Mouse (Mus musculus): ENCODE measurements around the gene Thbs1. TPM values are rescaled to one million over a fixed set of nuclear protein-coding genes. Genes with fewer than 3 reads are reported as not detected.

Gene Thbs1
- polyA plus RNA-seq, 1 experiment from 2014 or later = 240 TPM

GRCm38 (mm10) chr2:118099104-118099503 is 12.6 kb upstream of the Thbs1 start:
- H3K4me3 ChIP-seq (ENCODE audit: inconsistent target) = no peak overlapping the region
- H3K36me3 ChIP-seq (ENCODE audit: inconsistent target) = no peaks in the 10 kb centered on the region
- WGBS (ENCODE audit: missing documents) = 88% methylated on average over 4 of the region's 4 CpGs
- H3K27ac ChIP-seq = no peak overlapping the region
- H3K79me2 ChIP-seq (ENCODE audit: inconsistent target) = no peaks in the 10 kb centered on the region

GRCm38 (mm10) chr2:118102169-118102568 is 9.5 kb upstream of the Thbs1 start:
- Histone ChIP-seq H3K4me3 (ENCODE audit: inconsistent target) (no peak overlapping the region), H3K79me2 (ENCODE audit: inconsistent target) (no peaks in the 10 kb centered on the region), H3K27ac (no peak overlapping the region), H3K36me3 (ENCODE audit: inconsistent target) (no peaks in the 10 kb centered on the region)
- 57% methylated on average over 4 of the region's 4 CpGs for WGBS (ENCODE audit: missing documents)

- Histone ChIP-seq H3K4me3 (ENCODE audit: inconsistent target) (no peak overlapping the region; the same call in 1 of the 2 replicates), H3K27ac (peak overlapping the region; percentile 55; the same call in 1 of the 2 replicates), H3K79me2 (ENCODE audit: inconsistent target) (peaks cover 36% of the 10 kb centered on the region; the same call in 1 of the 2 replicates), H3K36me3 (ENCODE audit: inconsistent target) (peaks cover 8% of the 10 kb centered on the region; the same call in 1 of the 2 replicates)
- 59% methylated on average over 14 of the region's 17 CpGs for WGBS (ENCODE audit: missing documents)
Observed at GRCm38 (mm10) chr2:118110225-118110915, 1.3 kb upstream of the Thbs1 start.

- H3K27ac ChIP-seq = peak overlapping the region; percentile 55
- WGBS (ENCODE audit: missing documents) = under 1% methylated on average over 16 of the region's 16 CpGs
Observed at GRCm38 (mm10) chr2:118111116-118111487, 574 bp upstream of the Thbs1 start.

GRCm38 (mm10) chr2:118112438-118112837 is 762 bp downstream of the Thbs1 start:
- H3K4me3 ChIP-seq (ENCODE audit: inconsistent target) = no peak overlapping the region; the same call in 1 of the 2 replicates
- 31% methylated on average over 4 of the region's 5 CpGs for WGBS (ENCODE audit: missing documents)
- H3K79me2 ChIP-seq (ENCODE audit: inconsistent target) = peaks cover 36% of the 10 kb centered on the region; the same call in 1 of the 2 replicates
- peaks cover 29% of the 10 kb centered on the region for H3K36me3 ChIP-seq (ENCODE audit: inconsistent target)
- H3K27ac ChIP-seq = no peak overlapping the region

More at GRCm38 (mm10) chr2:118111116-118111487, 574 bp upstream of the Thbs1 start:
- Histone ChIP-seq H3K79me2 (ENCODE audit: inconsistent target) (peaks cover 36% of the 10 kb centered on the region; the same call in 1 of the 2 replicates), H3K4me3 (ENCODE audit: inconsistent target) (peak overlapping the region; percentile 42), H3K36me3 (ENCODE audit: inconsistent target) (peaks cover 16% of the 10 kb centered on the region)

- 82% methylated on average over 17 of the region's 21 CpGs for WGBS (ENCODE audit: missing documents)
Observed at GRCm38 (mm10) chr2:118112846-118113479, 1.3 kb downstream of the Thbs1 start.

GRCm38 (mm10) chr2:118113808-118114524 is 2.3 kb downstream of the Thbs1 start:
- H3K27ac ChIP-seq = no peak overlapping the region
- WGBS (ENCODE audit: missing documents) = 61% methylated on average over 8 of the region's 8 CpGs
- peaks cover 36% of the 10 kb centered on the region; the same call in 1 of the 2 replicates for H3K79me2 ChIP-seq (ENCODE audit: inconsistent target)
- no peak overlapping the region for H3K4me3 ChIP-seq (ENCODE audit: inconsistent target)
- peaks cover 44% of the 10 kb centered on the region for H3K36me3 ChIP-seq (ENCODE audit: inconsistent target)

More at GRCm38 (mm10) chr2:118112846-118113479, 1.3 kb downstream of the Thbs1 start:
- Histone ChIP-seq H3K27ac (no peak overlapping the region), H3K79me2 (ENCODE audit: inconsistent target) (peaks cover 36% of the 10 kb centered on the region; the same call in 1 of the 2 replicates), H3K36me3 (ENCODE audit: inconsistent target) (peaks cover 34% of the 10 kb centered on the region), H3K4me3 (ENCODE audit: inconsistent target) (no peak overlapping the region)

GRCm38 (mm10) chr2:118114671-118115070 is 3.0 kb downstream of the Thbs1 start:
- Histone ChIP-seq H3K27ac (no peak overlapping the region), H3K79me2 (ENCODE audit: inconsistent target) (peaks cover 36% of the 10 kb centered on the region; the same call in 1 of the 2 replicates), H3K4me3 (ENCODE audit: inconsistent target) (no peak overlapping the region), H3K36me3 (ENCODE audit: inconsistent target) (peaks cover 51% of the 10 kb centered on the region)
- WGBS (ENCODE audit: missing documents) = 90% methylated on average over 10 of the region's 10 CpGs

GRCm38 (mm10) chr2:118115647-118116046 is 4.0 kb downstream of the Thbs1 start:
- WGBS (ENCODE audit: missing documents) = 83% methylated on average over 7 of the region's 7 CpGs

GRCm38 (mm10) chr2:118116180-118116579 is 4.5 kb downstream of the Thbs1 start:
- Histone ChIP-seq H3K27ac (no peak overlapping the region), H3K4me3 (ENCODE audit: inconsistent target) (no peak overlapping the region), H3K79me2 (ENCODE audit: inconsistent target) (peaks cover 36% of the 10 kb centered on the region; the same call in 1 of the 2 replicates), H3K36me3 (ENCODE audit: inconsistent target) (peaks cover 66% of the 10 kb centered on the region)
- WGBS (ENCODE audit: missing documents) = 72% methylated on average over 2 of the region's 2 CpGs

More at GRCm38 (mm10) chr2:118115647-118116046, 4.0 kb downstream of the Thbs1 start:
- H3K36me3 ChIP-seq (ENCODE audit: inconsistent target) = peaks cover 61% of the 10 kb centered on the region
- no peak overlapping the region for H3K4me3 ChIP-seq (ENCODE audit: inconsistent target)
- peaks cover 36% of the 10 kb centered on the region; the same call in 1 of the 2 replicates for H3K79me2 ChIP-seq (ENCODE audit: inconsistent target)
- no peak overlapping the region for H3K27ac ChIP-seq

- no peak overlapping the region for H3K4me3 ChIP-seq (ENCODE audit: inconsistent target)
Observed at GRCm38 (mm10) chr2:118116754-118117290, 5.1 kb downstream of the Thbs1 start.

GRCm38 (mm10) chr2:118117401-118117800 is 5.7 kb downstream of the Thbs1 start:
- peaks cover 79% of the 10 kb centered on the region for H3K36me3 ChIP-seq (ENCODE audit: inconsistent target)
- 86% methylated on average over 11 of the region's 11 CpGs for WGBS (ENCODE audit: missing documents)
- peaks cover 25% of the 10 kb centered on the region; the same call in 1 of the 2 replicates for H3K79me2 ChIP-seq (ENCODE audit: inconsistent target)
- H3K4me3 ChIP-seq (ENCODE audit: inconsistent target) = no peak overlapping the region
- H3K27ac ChIP-seq = no peak overlapping the region

More at GRCm38 (mm10) chr2:118116754-118117290, 5.1 kb downstream of the Thbs1 start:
- H3K79me2 ChIP-seq (ENCODE audit: inconsistent target) = peaks cover 30% of the 10 kb centered on the region; the same call in 1 of the 2 replicates
- no peak overlapping the region for H3K27ac ChIP-seq
- 92% methylated on average over 3 of the region's 3 CpGs for WGBS (ENCODE audit: missing documents)
- peaks cover 73% of the 10 kb centered on the region for H3K36me3 ChIP-seq (ENCODE audit: inconsistent target)

- Histone ChIP-seq H3K4me3 (ENCODE audit: inconsistent target) (no peak overlapping the region), H3K36me3 (ENCODE audit: inconsistent target) (peaks cover 85% of the 10 kb centered on the region), H3K79me2 (ENCODE audit: inconsistent target) (peaks cover 18% of the 10 kb centered on the region; the same call in 1 of the 2 replicates), H3K27ac (no peak overlapping the region)
- WGBS (ENCODE audit: missing documents) = 92% methylated on average over 6 of the region's 6 CpGs
Observed at GRCm38 (mm10) chr2:118118045-118118444, 6.4 kb downstream of the Thbs1 start.

GRCm38 (mm10) chr2:118118515-118118914 is 6.8 kb downstream of the Thbs1 start:
- Histone ChIP-seq H3K79me2 (ENCODE audit: inconsistent target) (peaks cover 13% of the 10 kb centered on the region; the same call in 1 of the 2 replicates), H3K36me3 (ENCODE audit: inconsistent target) (peaks cover 90% of the 10 kb centered on the region), H3K27ac (no peak overlapping the region), H3K4me3 (ENCODE audit: inconsistent target) (no peak overlapping the region)
- WGBS (ENCODE audit: missing documents) = 88% methylated on average over 7 of the region's 7 CpGs
